Mouse (Mus musculus) erythroblast, embryonic 14.5 days (primary cell): ENCODE measurements around the gene Ammecr1.

Experiments used
- GATA1 ChIP-seq: IDR thresholded peaks from 2 replicates; pipeline ENCODE4 v1.6.1; 2012; ENCODE audit warnings: low read length, inconsistent platforms, mixed read lengths
- TAL1 ChIP-seq: IDR thresholded peaks from 3 replicates; pipeline ENCODE4 v1.6.1; 2012; ENCODE audit warnings: low read length, inconsistent platforms, mixed read lengths

DNA sequence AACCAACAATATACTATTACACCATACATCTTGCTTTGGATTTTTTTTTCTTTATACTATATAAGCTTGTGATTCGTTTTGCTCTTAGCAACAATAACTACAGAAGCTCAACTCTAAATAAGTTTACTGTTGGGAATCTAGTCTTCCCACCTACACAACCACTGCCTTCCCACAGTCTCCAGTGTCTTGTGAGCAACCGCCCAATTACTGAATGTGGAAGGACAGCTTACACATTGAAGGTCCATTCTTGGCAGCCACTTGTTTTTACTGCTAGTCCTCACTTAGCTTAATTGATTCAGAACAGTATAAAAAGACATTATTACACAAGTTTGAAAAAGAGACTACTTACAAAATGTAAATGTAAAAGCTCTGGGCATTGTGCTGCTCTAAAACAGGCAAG, 6.1 kb downstream of the Ammecr1 start:
- no peak for TF ChIP-seq GATA1
- TF ChIP-seq TAL1, result no peak
